Mouse (Mus musculus) heart, adult 8-10 months (tissue): ENCODE data around the gene Eps8l2. TPM values are rescaled to one million over a fixed set of nuclear protein-coding genes. Genes with fewer than 3 reads are reported as not detected.
A peak's percentile ranks its signal among the peaks of the same experiment; 100 is the strongest.

Experiments
- DNase-seq: peaks from one replicate; pipeline ENCODE4 v3.0.0; 2022; ENCODE audit warnings: low spot score
- total RNA-seq, 4 experiments: library from RNA; stranded (reverse); gene quantifications; 2 replicates each; pipeline ENCODE4 v1.2.4; 2022

Gene Eps8l2
- total RNA-seq = 1 to 10 TPM; 3.7 to 5.0 (median 3.9) TPM

- DNase-seq = no peak
Observed at GRCm38 (mm10) chr7:141338576-141339131, at the start of gene Eps8l2. Eps8l2 (plus strand) TSS chr7:141338880.

- DNase-seq = no peak
Observed at GRCm38 (mm10) chr7:141291921-141292582, 46.6 kb upstream of the Eps8l2 start, which contains the start of gene Drd4. Drd4 (plus strand) TSS chr7:141292006.

GRCm38 (mm10) chr7:141292583-141293388, 45.9 kb upstream of the Eps8l2 start:
- DNase-seq = no peak

- no peak for DNase-seq
Observed at GRCm38 (mm10) chr7:141293852-141294471, 44.7 kb upstream of the Eps8l2 start.

GRCm38 (mm10) chr7:141294479-141294878, 44.2 kb upstream of the Eps8l2 start:
- no peak for DNase-seq

GRCm38 (mm10) chr7:141297926-141298650, 40.6 kb upstream of the Eps8l2 start:
- no peak for DNase-seq

GRCm38 (mm10) chr7:141299175-141299574, 39.5 kb upstream of the Eps8l2 start:
- DNase-seq = no peak

GRCm38 (mm10) chr7:141301386-141301785, 37.3 kb upstream of the Eps8l2 start:
- no peak for DNase-seq

- DNase-seq = no peak
Observed at GRCm38 (mm10) chr7:141302702-141303268, 35.9 kb upstream of the Eps8l2 start.

- DNase-seq = no peak
Observed at GRCm38 (mm10) chr7:141304537-141304936, 34.1 kb upstream of the Eps8l2 start.

- DNase-seq = no peak
Observed at GRCm38 (mm10) chr7:141314416-141314815, 24.3 kb upstream of the Eps8l2 start.

- no peak for DNase-seq
Observed at GRCm38 (mm10) chr7:141315076-141315475, 23.6 kb upstream of the Eps8l2 start.

GRCm38 (mm10) chr7:141315974-141316373, 22.7 kb upstream of the Eps8l2 start:
- DNase-seq = no peak

- no peak for DNase-seq
Observed at GRCm38 (mm10) chr7:141317619-141318132, 21.0 kb upstream of the Eps8l2 start.

GRCm38 (mm10) chr7:141319446-141319845, 19.2 kb upstream of the Eps8l2 start:
- no peak for DNase-seq

GRCm38 (mm10) chr7:141324686-141325085, 14.0 kb upstream of the Eps8l2 start:
- DNase-seq = no peak

- DNase-seq = no peak
Observed at GRCm38 (mm10) chr7:141326546-141327446, 11.9 kb upstream of the Eps8l2 start.

GRCm38 (mm10) chr7:141327469-141328372, 11.0 kb upstream of the Eps8l2 start, which contains the start of the genes Deaf1 and Tmem80:
Deaf1 (minus strand) TSS chr7:141327690.
Tmem80 (plus strand) TSS chr7:141327739.
- peak; percentile 99 for DNase-seq
